Mouse (Mus musculus) neutrophil, adult 5-6 weeks (primary cell): Measurements from ENCODE around the gene Celsr1. TPM values are rescaled to one million over a fixed set of nuclear protein-coding genes. Genes with fewer than 3 reads are reported as not detected.
A peak's percentile ranks its signal among the peaks of the same experiment; 100 is the strongest.
"Not testable (repeated sequence)": the region's sequence is repeated elsewhere in the genome, so short reads cannot be mapped to it uniquely, and the experiment has no call there.

Experiments
- ATAC-seq: fragments of 151-379, 151-347 bp; 2 replicates; pipeline ENCODE4 v1.8.0; 2017; ENCODE audit warnings: mild to moderate bottlenecking, moderate TSS enrichment; ENCODE audit not compliant: insufficient number of reproducible peaks, poor library complexity, low FRiP score, severe bottlenecking; ENCODE audit errors: extremely low read depth
- total RNA-seq: library from RNA; stranded (forward); fragments of 200-1000 nt; gene quantifications from 2 replicates; pipeline ENCODE4 v1.2.3, GENCODE M21; 2017

Celsr1 gene
- total RNA-seq, 1 experiment from 2014 or later: 3.1 TPM

DNA sequence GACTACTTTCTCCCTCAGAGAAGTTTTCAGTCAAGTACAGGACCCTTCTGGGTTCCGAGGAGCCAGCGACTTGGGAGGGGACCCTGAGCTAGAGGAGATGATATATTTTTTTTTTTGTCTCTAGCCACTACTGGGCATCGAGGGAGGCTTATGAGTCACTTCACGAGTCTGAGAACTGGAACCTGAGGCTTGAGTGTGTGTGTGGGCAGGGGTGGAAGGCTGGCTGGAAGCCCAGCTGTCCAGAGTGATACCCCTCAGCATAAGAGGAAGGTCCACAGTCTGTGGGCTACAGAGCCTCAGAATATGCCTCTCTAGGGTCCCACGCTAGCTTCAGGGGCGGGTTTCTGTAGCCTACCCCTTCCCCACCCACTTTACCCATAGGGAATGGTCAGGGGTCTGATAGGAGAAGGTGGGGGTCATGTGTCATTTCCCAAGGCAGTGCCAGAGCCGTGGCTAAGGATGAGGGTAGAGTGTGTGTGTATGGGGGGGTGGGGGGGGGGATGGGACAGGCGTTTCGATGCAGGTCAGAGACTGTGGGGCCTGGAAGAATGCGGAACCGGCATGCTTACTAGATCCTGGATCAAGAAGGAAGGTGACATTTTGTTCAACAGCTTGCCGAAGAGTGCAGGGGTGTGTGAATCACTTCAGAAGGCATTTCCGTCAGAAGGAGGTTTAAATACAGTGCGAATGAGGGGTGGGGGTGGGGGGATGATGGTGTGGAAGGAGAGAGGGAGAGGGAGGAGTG is 33.4 kb upstream of the Celsr1 start:
- ATAC-seq: no peak

DNA sequence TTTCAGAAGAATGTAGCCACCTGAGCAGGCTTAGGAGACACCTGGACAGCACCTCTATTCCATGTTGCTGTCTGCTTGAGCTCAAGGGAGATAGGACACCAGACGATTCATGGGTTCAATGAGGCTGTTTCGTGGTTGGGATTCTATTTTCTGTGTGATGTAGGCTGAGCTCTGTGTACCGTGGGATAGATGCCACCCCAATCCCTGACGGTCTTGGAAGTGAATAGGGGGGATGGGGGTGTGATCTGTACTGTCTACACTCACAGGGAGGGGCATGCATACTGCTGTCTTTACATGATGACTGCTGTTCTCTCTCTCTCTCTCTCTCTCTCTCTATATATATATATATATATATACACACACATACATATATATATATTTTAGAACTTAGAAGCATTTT is 31.8 kb upstream of the Celsr1 start:
- ATAC-seq: no peak

DNA sequence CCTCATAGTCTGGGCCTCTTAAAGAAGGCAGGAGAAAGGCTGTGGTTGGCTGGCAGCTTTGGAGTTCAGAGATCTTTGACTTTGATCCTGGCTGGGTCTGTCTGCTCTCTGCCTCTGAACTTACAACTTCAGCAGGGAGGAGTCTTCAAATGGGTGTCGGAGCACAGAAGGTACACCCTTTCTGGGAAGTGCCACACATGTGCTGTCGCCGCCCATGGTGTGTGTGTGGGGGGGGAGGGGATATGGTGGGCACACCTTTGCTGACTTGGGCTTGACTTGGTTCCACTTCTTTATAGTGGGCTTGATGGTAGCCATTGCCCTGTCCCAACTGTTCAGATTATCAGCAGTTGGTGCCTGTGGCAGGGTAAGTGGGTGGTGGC is 31.3 kb upstream of the Celsr1 start:
- no peak for ATAC-seq

DNA sequence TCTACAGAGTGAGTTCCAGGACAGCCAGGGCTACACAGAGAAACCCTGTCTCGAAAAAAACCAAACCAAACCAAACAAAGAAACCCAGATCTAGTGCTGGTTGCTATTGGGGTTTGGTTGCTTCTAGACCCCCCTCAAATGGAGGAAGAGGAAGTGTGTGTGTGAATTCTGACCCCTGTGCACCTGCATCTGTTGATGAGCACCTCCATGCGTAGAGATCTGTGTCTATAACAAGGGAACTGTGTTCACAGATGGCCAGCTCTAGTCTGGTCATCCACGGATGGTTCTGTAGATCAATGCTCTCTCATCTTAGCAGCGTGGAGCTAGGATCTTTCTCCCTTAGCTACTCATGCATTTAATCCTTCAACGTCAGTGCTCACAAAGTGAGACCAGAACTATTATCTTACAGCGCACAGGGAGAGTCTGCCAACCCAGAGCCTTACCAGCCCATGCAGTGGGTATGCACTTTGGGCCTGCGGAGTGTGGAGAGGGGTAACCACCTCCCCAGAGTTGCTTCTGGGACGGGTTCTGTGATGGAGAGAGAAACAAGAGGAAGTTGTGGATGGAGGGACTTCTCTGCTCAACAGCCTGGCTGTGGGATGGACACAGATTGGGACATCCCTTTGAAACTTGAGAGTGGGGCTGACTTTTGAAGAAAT is 30.7 kb upstream of the Celsr1 start:
- peak; percentile 5; the same call in 1 of the 2 replicates for ATAC-seq

DNA sequence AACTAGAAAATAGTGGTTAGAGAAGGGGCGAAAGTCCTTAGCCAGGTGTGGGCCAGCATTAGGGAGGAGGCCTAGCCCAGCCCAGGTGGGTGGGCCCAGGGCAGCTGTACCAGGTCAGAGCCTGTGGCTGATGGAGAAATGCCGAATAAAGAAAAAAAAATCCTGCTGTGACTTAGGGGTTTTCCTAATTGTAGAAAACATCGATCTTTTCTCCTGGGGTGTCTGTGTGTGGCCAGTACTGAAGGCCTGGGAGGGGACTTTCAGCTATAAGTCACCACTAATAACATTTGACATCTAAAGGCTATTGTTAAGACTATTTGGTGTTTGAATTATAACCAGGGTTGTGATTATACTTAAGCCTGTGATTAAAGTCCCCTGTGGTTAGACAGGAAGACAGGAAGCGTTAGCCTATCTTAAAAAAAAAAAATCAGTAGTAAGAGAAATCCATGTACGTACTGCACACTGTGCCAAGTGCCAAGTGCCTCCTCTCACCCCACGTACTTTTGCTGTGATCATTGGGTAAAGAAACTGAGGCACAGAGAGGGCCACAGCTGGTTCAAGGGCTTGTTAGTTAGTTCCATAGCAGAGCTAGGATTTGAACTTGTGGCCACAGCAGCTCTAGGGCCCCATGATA is 28.4 kb upstream of the Celsr1 start:
- ATAC-seq: no peak

DNA sequence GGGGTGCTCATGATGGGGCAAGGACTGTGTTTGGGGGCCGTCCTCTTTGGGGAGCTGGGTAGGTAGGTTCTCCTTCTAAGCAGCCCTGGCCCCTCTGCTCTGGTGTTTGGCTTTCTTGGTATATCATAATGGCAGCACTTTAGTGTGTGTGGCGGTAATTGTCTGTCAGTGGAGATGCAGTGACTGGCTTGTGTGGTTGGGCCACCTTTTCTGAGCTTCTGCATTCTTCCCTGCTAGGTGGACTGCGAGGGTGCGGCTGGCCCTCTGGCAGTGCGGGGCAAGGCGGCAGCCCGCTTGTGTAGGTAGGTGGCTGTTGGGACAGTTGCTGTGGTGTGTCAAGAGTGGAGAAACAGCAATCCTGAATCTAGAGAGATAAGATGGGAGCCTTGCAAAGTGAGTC is 27.6 kb upstream of the Celsr1 start:
- no peak for ATAC-seq

DNA sequence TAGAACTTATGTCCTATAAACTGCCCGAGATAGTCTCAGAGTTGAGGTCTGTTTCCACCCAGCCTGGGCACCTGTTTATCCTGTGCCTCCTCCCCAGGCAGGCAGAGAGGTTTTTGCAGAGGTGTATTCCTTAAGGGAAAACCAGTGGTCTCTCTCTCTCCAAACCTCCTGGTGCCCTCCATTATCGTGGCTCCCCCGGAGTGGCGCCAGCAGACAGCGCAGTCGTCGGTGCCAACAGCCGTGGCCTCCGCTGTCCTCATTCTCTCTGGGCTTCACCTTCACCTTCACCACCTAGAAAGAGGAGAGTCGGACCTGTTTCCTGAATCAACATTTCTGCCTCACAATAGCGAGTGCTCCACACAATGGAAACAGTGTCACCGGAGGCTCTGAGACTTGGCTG is 27.0 kb upstream of the Celsr1 start:
- ATAC-seq: no peak

DNA sequence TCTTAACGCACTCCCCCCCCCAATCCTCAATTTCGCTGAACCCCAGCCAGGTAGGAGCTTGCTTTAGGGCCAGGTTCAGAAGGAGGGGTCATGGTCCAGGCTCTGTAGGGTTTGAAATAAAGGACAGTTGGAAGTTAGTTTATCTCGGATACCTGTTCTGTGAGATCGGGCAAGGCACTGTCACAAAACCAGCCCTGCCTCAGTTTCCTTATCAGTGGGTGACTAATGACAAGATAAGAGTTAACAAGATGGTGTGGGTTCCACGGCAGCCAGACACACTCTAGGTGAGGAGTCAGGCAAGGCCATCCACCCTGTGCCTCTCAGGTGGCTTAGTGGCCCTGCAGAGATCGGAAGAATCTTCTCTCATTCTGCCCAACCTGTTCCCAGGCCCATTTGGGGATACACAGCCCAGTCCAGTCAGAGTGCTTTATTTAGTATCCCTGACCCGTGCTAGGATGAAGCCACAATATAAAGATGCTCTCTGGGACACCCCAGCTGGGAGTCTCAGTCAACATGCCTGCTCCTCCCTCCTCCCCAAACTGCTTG is 26.3 kb upstream of the Celsr1 start:
- no peak for ATAC-seq

DNA sequence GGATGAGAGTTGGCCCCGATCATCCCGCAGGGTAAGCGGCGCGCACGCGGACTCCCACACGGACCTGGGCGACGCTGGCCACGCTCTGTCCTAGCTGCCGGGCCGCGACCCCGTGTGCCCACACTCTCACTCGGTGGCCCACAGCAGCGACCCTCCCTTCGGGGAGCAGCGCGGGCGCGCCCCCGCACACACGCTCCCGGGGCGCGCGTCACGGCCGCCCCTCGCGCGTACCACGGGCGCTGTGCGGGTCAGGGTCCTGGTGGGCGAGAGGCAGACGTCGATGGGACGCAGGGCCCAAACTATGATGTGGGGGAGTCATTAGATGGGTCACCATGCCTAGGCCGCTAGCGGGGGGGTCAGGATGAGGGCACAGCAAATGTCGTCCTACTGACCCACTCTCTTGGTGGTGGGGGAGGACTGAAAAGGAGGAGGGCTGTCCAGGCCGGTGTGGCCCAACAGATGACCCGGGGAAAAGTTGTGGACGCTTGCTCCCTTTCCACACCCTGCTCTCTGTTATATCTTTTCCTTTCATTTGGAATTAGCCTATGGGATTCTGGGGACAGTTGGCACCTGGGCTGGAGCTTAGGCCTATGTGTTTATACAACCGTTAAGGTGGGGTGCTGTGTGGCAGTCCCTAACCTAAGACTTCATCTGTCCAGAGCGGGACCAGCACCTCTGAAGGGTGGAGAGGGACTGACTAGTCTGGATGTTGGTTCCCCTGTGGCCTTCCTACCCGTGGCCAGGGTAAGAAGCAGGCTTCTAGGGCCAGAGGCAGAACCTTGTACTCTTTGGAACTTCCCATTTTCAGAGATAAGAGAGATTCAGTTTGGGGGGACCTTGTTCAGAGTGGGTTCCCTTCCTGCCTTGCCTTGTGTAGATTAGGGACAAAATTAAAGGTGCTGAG is 25.6 kb upstream of the Celsr1 start:
- no peak for ATAC-seq

DNA sequence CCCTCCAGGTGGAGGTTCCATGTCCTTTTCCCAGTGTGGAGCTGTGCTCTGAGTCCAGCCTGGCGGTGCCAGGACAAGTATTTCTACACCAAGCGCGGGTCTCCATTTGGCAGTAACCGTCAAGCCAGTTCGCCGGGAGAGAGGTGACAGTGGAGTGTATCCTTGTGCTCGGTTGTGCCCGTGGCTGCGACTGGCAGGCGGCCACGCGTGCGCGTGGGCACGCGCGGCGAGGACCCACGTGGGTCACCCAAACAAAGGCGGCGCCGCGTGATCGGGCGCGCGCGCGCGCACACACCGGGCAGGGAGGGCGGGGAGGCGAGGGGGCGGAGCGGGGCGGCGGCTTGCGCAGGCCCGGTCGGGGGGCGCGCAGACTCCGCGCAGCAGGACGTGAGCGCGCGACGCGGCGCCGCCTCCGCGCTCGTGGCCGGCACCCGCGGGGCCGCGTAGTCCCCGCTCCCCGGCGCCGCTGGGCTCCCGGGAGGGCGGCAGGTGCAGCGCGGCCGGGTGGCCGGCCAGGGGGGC is 24.9 kb upstream of the Celsr1 start:
- no peak for ATAC-seq

DNA sequence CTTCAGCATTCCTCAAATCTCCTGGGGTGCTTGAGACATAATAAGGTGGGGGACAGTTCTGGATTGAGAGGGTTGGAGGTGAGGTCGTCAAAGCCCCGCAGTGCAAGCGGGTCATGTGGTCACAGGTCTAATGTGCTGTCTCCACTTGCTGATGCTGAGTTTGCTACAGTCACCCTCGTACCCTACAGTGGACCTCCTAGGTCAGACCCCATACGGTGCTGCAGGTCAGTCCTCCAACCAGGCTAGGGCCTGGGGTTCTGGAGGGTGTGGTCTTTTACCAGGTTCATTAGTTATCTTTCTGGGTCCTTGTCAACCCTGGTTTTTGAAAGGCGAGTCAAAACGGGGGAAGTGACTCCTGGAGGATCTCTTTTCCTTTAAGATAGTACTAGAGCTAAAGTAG is 24.3 kb upstream of the Celsr1 start:
- ATAC-seq: no peak

DNA sequence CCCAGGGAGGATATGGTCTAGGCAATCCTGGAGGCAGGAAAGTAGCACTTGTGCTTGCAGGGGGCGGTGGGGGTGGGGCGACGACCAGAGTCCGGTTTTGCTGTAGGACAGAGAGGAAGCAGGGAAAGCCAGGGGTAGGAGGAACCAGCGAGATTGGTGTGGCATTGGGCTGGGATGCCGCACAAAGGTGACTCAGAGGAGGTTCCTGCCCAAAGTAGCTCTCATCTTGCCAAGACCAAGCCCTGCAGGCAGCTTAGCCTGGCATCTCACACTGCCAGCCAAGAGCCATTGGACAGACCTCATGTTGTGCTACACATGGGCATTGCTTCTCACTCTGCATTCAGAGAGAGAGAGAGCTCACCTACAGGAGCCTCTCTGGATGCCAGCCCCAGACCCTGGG is 23.8 kb upstream of the Celsr1 start, which contains the start of gene Gramd4:
Gene Gramd4, plus strand, starts transcription at position 283 of the 400 bp plus-strand sequence.
- ATAC-seq: no peak

DNA sequence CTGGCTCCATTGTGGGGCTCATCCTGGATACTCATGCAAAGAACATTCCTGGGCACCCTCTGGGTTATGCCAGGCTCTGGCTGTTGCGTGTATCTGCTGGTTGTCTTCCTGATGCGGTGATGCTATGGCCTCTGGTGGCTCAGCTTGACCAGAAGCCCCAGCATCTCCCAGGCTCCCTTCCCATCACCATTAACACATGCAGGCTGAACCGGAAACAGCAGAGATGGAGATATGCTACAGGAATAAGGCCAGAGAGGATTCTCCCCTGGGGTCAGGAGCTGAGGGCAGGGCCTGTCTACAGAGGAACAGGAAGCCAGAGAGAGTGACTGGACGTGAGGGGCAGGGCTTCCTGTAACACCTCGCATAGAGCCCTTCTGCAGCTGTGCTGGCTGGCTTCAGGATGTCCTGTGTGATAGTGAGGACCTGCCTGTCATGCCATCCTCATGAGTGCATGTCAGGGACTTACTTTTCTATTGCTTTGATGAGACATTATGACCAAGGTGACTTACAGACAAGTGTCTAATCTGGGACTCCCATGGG is 22.7 kb upstream of the Celsr1 start:
- no peak for ATAC-seq

DNA sequence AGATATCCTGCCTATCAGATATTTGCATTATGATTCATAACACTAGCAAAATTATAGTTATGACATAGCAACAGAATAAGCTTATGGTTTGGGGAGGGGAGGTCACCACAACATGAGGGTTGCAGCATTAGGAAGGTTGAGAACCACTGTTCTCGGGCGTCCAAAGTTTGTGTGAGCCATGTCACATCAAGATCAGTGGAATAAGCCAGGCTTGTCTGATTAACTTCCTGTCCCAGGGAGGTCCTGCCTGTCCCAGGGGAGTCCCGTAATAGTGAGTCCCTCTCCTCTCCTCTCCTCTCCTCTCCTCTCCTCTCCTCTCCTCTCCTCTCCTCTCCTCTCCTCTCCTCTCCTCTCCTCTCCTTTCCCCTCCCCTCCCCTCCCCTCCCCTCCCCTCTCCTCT is 21.3 kb upstream of the Celsr1 start:
- not testable (repeated sequence) for ATAC-seq

DNA sequence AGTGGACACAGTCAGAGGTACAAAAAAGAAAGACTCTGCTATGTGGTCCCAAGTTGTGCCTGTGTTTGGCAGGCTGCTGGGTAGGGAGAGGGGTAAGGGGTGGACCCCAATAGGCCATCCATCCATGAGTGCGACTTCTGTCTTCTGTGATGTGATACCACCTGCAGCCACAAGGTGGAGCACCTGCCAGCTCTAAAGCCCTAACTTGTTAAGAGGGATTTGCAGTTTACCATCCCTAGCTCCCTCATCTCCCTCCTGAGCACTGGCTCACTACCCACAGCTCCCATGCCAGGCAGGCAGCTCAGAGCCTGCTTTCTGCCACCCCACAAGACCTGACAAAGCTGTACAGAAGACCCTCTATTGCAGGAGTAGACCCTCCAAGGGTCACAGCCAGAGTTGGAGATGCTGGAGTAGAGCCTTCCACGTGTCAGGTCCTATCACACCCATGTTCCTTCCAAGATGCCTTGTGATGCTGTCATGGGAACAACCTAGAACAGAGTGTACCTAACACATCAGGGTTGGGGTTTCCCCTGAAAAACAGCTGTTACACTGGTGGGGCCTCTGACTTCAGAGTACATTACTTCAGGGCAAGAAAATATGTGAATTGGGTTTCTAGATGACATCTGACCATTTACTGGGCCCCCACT is 20.4 kb upstream of the Celsr1 start:
- peak; percentile 48; the same call in 1 of the 2 replicates for ATAC-seq

DNA sequence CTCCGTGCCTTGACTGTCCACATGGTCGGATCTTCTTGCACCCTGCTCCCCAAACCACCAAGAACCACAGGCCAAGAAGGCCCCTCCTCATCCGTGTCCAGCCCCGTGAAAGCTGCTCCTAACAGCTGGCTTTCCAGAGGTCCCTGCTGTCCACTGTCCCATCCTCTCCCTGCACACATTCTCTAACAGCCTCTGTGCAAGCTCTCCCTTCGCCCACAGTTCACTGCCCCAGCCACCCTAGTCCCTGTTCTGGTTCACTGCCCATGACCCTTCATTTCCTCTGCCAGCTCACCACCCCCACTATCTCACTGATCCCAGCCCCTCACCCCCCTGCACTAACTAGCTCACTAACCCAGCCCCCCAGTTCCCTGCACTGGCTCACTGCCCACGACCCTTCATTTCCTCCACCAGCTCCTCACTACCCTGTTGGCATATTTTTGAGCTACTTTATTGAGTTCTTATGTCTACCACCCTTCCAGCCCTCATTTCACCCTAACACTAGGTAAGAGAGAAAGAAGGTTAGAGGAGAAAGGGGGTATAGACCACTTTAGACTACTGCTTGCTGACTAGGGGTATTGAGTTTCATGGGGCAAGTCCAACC is 18.4 kb upstream of the Celsr1 start:
- no peak for ATAC-seq

DNA sequence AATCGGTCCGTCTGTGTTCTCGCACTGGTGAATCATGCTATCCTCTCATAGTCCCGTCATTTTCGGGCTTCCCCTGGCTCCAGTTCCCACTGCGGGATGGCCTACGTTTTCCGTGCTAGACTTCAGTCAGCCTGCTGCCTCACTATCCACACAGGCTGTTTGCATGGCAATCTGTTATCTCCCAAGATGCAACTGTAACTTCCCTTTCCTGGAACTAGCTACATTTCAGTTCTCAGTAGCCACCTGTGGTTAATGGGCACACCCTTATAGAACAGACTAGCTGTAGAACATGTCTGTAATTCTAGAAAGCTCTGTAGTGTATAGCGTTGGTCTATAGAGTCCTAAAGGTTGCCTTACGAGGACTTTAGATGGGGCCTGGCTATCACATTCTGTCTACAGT is 17.6 kb upstream of the Celsr1 start:
- ATAC-seq: peak; percentile 61
